Mouse (Mus musculus) stomach, embryonic 14.5 days (tissue): Measurements from ENCODE around the gene Tjp2. TPM values are rescaled to one million over a fixed set of nuclear protein-coding genes. Genes with fewer than 3 reads are reported as not detected.
A peak's percentile ranks its signal among the peaks of the same experiment; 100 is the strongest.

Source experiments
- ATAC-seq: fragments of 200-750 bp; cut with Nextera tagmentation; 2 replicates; pipeline ENCODE4 v1.8.0; 2017; ENCODE audit warnings: low read depth, moderate TSS enrichment; ENCODE audit not compliant: insufficient number of reproducible peaks, insufficient read depth, low FRiP score
- H3K27ac ChIP-seq: fragments of 300-500 bp; sonication (generic); 2 replicates; pipeline ENCODE4 v1.5.1; 2014; ENCODE audit warnings: mild to moderate bottlenecking, low read length, moderate library complexity, mixed read lengths
- H3K27me3 ChIP-seq: fragments of 300-500 bp; sonication (generic); 2 replicates; pipeline ENCODE4 v1.6.1; 2014; ENCODE audit warnings: low read length, control low read depth, mixed read lengths; ENCODE audit not compliant: control insufficient read depth, insufficient read depth
- H3K36me3 ChIP-seq: fragments of 300-500 bp; sonication (generic); 2 replicates; pipeline ENCODE4 v1.6.1; 2014; ENCODE audit warnings: mild to moderate bottlenecking, control low read depth, low read length, moderate library complexity, mixed read lengths; ENCODE audit not compliant: control insufficient read depth, insufficient read depth
- H3K4me1 ChIP-seq: fragments of 300-500 bp; sonication (generic); 2 replicates; pipeline ENCODE4 v1.6.1; 2014; ENCODE audit warnings: low read length, control low read depth, mixed read lengths; ENCODE audit not compliant: control insufficient read depth, insufficient read depth
- H3K4me2 ChIP-seq: fragments of 300-500 bp; sonication (generic); replicated peaks from 2 replicates; pipeline ENCODE4 v1.6.1; 2014; ENCODE audit warnings: low read depth, low read length, control low read depth
- H3K4me3 ChIP-seq: fragments of 300-500 bp; sonication (generic); 2 replicates; pipeline ENCODE4 v1.5.1; 2014; ENCODE audit warnings: low read depth, low read length, control low read depth
- H3K9ac ChIP-seq: fragments of 300-500 bp; sonication (generic); replicated peaks from 2 replicates; pipeline ENCODE4 v1.6.1; 2014; ENCODE audit warnings: low read depth, mild to moderate bottlenecking, control low read depth, low read length, moderate library complexity, mixed read lengths
- H3K9me3 ChIP-seq: fragments of 300-500 bp; sonication (generic); 2 replicates; pipeline ENCODE4 v1.6.1; 2016; ENCODE audit warnings: low read depth, low read length, control low read depth; ENCODE audit not compliant: control insufficient read depth
- WGBS: fragments of 180-500 bp; shearing (Covaris S2); extraction: QIAGEN DNeasy Blood & Tissue Kit; methylation state at CpG from one replicate; pipeline ENCODE4 v1.1.7; 2014; 5-methylcytosine and 5-hydroxymethylcytosine counted together
- polyA plus RNA-seq: library from polyadenylated mRNA; unstranded; fragments of >200 nt; fragmentation: Nextera tagmentation; extraction: Ambion mirVana; gene quantifications from 2 replicates; pipeline ENCODE4 v1.2.1, GENCODE M21; 2014

Gene Tjp2
- polyA plus RNA-seq, 1 experiment from 2014 or later, result 38.6 TPM

GRCm38 (mm10) chr19:24144009-24144408 is 80.8 kb downstream of the Tjp2 start:
- Histone ChIP-seq H3K36me3 (no peaks in the 10 kb centered on the region), H3K4me2 (no peak overlapping the region), H3K9ac (no peak overlapping the region), H3K27me3 (no peaks in the 10 kb centered on the region), H3K4me3 (no peak overlapping the region), H3K4me1 (no peaks in the 10 kb centered on the region), H3K27ac (no peak overlapping the region), H3K9me3 (no peaks in the 10 kb centered on the region)
- 84% methylated on average over 7 of the region's 7 CpGs for WGBS
- no peak for ATAC-seq

GRCm38 (mm10) chr19:24142621-24143061 is 82.2 kb downstream of the Tjp2 start:
- ATAC-seq, result no peak

DNA sequence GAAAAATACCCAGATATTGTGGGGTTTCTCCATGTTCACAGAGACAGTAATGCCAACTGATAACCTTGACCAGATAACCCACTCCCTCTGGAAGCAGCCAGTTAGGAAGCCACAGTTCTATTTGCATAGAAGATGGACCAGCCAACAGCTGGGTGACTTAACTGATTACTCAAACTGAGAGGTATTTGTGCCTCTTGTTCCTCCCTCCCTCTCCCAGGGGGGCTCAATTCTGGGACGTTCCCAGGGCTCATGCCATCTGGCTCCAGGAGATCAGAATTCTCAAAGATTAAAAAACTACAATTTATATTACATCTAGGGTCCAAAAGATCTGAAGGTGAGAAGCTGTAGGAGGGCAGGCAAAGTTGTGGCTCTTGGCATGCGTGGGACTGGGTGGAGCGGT is 84.5 kb downstream of the Tjp2 start:
- H3K9me3 ChIP-seq, result no peaks in the 10 kb centered on the region
- H3K9ac ChIP-seq, result no peak overlapping the region
- no peak overlapping the region for H3K27ac ChIP-seq
- H3K4me1 ChIP-seq, result no peaks in the 10 kb centered on the region
- H3K4me3 ChIP-seq, result no peak overlapping the region
- ATAC-seq, result no peak
- 66% methylated on average over 3 of the region's 3 CpGs for WGBS
- H3K36me3 ChIP-seq, result no peaks in the 10 kb centered on the region
- no peaks in the 10 kb centered on the region for H3K27me3 ChIP-seq
- H3K4me2 ChIP-seq, result no peak overlapping the region

More at GRCm38 (mm10) chr19:24142621-24143061, 82.2 kb downstream of the Tjp2 start:
- H3K27me3 ChIP-seq, result no peaks in the 10 kb centered on the region
- no peak overlapping the region for H3K4me2 ChIP-seq
- H3K9ac ChIP-seq, result no peak overlapping the region
- WGBS, result 83% methylated on average over 12 of the region's 12 CpGs
- H3K4me3 ChIP-seq, result no peak overlapping the region
- H3K9me3 ChIP-seq, result no peaks in the 10 kb centered on the region
- no peaks in the 10 kb centered on the region for H3K36me3 ChIP-seq
- no peak overlapping the region for H3K27ac ChIP-seq
- H3K4me1 ChIP-seq, result no peaks in the 10 kb centered on the region

- WGBS, result 87% methylated on average over 4 of the region's 4 CpGs
- H3K27ac ChIP-seq, result no peak overlapping the region
- no peaks in the 10 kb centered on the region for H3K27me3 ChIP-seq
- H3K9ac ChIP-seq, result no peak overlapping the region
- no peak overlapping the region for H3K4me2 ChIP-seq
- H3K4me3 ChIP-seq, result no peak overlapping the region
- 0 out of 2 replicates have a peak, but pooled peaks have one; percentile 42 for ATAC-seq
- H3K36me3 ChIP-seq, result no peaks in the 10 kb centered on the region; the same call in 1 of the 2 replicates
- no peaks in the 10 kb centered on the region for H3K9me3 ChIP-seq
- H3K4me1 ChIP-seq, result no peaks in the 10 kb centered on the region
These were observed 87.4 kb downstream of the Tjp2 start for GRCm38 (mm10) chr19:24137392-24137791.

- H3K9me3 ChIP-seq, result no peaks in the 10 kb centered on the region
- peak overlapping the region; percentile 18 for H3K4me3 ChIP-seq
- peaks cover 5% of the 10 kb centered on the region; the same call in 1 of the 2 replicates for H3K36me3 ChIP-seq
- H3K27me3 ChIP-seq, result no peaks in the 10 kb centered on the region
- H3K4me2 ChIP-seq, result peak overlapping the region; percentile 37
- 25% methylated on average over 10 of the region's 10 CpGs for WGBS
- no peak overlapping the region for H3K9ac ChIP-seq
- H3K4me1 ChIP-seq, result no peaks in the 10 kb centered on the region
- no peak for ATAC-seq
- H3K27ac ChIP-seq, result no peak overlapping the region
These were observed 89.8 kb downstream of the Tjp2 start for GRCm38 (mm10) chr19:24134991-24135390.

DNA sequence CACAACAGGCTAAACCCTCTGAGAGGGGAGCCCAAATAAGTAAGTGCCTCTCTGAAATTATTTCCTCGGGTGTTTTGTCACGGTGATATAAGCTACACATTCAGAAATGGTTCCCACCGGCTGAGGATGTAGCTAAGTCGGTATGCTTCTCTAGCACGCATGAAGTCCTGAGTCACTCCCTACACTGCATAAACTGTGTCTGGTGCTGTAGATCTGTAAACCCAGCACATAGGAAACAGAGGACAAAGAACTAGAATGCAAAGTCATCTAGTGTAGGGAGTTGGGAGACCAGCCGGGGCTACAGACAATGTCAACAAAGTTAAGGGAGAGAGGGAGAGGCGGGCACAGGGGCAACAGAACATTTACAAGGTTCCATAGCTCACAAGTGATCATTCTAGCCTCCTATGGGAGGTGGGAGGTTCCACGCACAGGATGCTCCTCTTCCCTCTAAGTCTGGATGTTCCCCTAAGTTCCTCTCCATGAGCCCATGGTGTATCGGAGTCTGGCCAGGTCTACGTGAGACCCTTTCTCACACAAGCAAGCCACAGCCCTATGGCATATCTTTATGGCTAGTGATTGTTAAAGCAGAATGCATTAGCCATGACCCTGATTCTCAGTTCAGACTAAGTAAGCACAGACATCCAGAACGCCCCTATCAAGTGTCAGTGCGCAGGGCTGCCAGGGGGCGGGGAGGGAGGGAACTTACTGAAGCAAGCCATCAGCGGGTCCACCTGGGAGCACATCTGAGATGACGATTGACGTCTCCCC is 90.5 kb downstream of the Tjp2 start:
- WGBS, result 55% methylated on average over 16 of the region's 16 CpGs
- H3K9ac ChIP-seq, result no peak overlapping the region

DNA sequence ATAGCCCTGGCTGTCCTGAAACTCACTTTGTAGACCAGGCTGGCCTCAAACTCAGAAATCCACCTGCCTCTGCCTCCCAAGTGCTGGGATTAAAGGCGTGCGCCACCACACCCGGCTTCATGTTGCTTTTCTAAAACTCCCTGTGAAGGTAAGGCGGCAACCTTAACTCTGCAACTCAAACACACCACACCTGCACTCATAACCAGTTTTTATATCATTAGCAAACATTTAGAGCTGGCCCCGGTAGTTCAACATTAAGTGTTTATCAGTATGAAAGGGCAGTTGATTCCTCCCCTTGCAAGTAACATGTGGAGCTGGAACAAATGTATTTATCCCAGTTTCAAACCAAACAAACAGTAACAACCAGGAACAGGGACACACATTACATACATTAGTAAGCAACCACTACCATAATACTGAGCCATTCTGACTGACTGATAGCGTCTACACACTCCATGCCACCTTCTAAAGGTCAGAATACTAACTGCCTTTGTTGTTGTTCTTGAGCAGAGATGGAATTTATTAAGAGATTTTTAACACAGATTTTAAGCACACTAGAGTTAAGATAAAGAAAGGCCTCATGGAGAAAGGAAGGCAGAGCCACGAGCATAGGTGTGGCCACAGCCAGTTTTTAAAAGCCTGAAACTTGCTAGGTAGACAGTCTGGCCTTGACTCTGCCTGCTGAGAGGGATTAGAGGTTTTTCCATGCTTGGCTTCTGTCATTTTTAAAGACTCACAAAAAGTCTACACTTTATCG is 101.1 kb downstream of the Tjp2 start:
- H3K27me3 ChIP-seq, result no peaks in the 10 kb centered on the region
- peaks cover 4% of the 10 kb centered on the region for H3K36me3 ChIP-seq
- no peak overlapping the region for H3K4me3 ChIP-seq
- WGBS, result 80% methylated on average over 8 of the region's 8 CpGs
- ATAC-seq, result no peak
- H3K4me1 ChIP-seq, result no peaks in the 10 kb centered on the region
- H3K9ac ChIP-seq, result no peak overlapping the region
- no peaks in the 10 kb centered on the region for H3K9me3 ChIP-seq
- H3K27ac ChIP-seq, result no peak overlapping the region
- H3K4me2 ChIP-seq, result no peak overlapping the region

More for the DNA sequence above, 90.5 kb downstream of the Tjp2 start:
- no peak for ATAC-seq
- no peaks in the 10 kb centered on the region for H3K4me1 ChIP-seq
- H3K27ac ChIP-seq, result no peak overlapping the region
- peaks cover 9% of the 10 kb centered on the region; the same call in 1 of the 2 replicates for H3K36me3 ChIP-seq
- H3K9me3 ChIP-seq, result no peaks in the 10 kb centered on the region
- peak overlapping the region; percentile 37 for H3K4me2 ChIP-seq
- H3K4me3 ChIP-seq, result peak overlapping the region; percentile 18
- no peaks in the 10 kb centered on the region for H3K27me3 ChIP-seq

DNA sequence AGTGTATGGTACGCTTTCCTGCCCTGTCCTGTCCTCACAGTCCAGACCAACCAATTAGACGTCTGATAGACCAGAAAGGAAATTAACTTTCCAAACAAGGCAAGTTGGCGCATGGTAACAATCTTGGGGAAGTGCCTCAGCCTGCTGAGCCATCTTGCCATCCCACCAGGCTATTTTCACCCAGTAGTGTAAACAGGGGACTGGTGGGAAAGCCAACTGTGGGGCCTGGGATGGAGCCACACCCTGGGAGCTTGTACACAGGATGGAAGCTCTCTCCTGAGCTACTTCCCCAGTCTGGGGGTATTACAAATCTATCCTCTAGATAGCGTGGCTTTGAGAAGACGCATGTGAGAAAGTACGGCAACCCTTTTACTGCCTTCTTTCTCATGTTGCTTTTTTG is 101.7 kb downstream of the Tjp2 start:
- H3K36me3 ChIP-seq, result peaks cover 4% of the 10 kb centered on the region
- WGBS, result 89% methylated on average over 6 of the region's 6 CpGs

More for the DNA sequence above, 101.7 kb downstream of the Tjp2 start:
- Histone ChIP-seq H3K4me3 (no peak overlapping the region), H3K27ac (no peak overlapping the region), H3K4me2 (no peak overlapping the region), H3K27me3 (no peaks in the 10 kb centered on the region), H3K9ac (no peak overlapping the region), H3K4me1 (no peaks in the 10 kb centered on the region), H3K9me3 (no peaks in the 10 kb centered on the region)
- ATAC-seq, result no peak
